Comparison of ENCODE assay signal across 12 mouse cellular contexts in the genomic region with DNA sequence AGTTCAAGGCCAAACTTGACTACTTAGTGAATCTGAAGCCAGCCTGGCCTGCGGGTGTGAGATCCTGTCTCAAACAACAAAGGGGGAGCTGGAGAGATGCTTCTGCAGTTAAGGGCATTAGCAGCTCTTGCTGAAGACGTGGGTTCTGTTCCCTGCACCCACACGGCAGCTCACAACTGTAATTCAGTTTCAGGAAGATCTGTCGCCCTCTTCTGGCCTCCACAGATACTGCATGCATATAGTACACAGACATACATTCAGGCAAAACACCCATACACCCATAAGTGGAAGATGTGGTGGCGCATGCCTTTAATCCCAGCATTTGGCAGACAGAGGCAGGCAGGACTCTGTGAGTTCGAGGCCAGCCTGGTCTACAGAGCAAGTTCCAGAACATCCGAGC. TPM values are rescaled to one million over a fixed set of nuclear protein-coding genes. Genes with fewer than 3 reads are reported as not detected.
DNase-seq lines count a peak whose midpoint lies in the region; ATAC-seq and TF ChIP-seq lines count a peak whose summit lies in the region.
"Had no signal": no experiment of that assay in that cellular context is flagged by ENCODE, and none has a peak within 500 bp of the region (broad histone marks: within the 10 kb centered on the region; RNA-seq: fewer than 3 reads in every experiment).

No protein-coding gene starts in this region.

- dilution Hi-C loops in CH12.LX (cut with MboI; ENCODE audit: extremely low pct_ligation_motif_present, extremely low pct_unique_long_range_greater_than_20kb, low sequenced_read_pairs) = no loop called here

- no peak overlapping the region for H3K9ac ChIP-seq in CH12.LX (ENCODE audit: insufficient read depth, low read depth)
- H3K9ac ChIP-seq: intestine, embryonic 15.5 days; lung, embryonic 15.5 days had no signal

- H3K27me3 ChIP-seq in CH12.LX (replicated peaks) = no peaks in the 10 kb centered on the region
- H3K27me3 ChIP-seq in limb, embryonic 10.5 days (ENCODE audit: low read depth, poor library complexity, severe bottlenecking) = no peaks in the 10 kb centered on the region
- H3K27me3 ChIP-seq: intestine, embryonic 15.5 days; lung, embryonic 15.5 days had no signal

- no peaks in the 10 kb centered on the region for H3K79me2 ChIP-seq in CH12.LX (replicated peaks; ENCODE audit: control insufficient read depth, extremely low read depth, insufficient read depth, poor library complexity, severe bottlenecking)

- no peak; the same call in none of the 2 replicates for TF ChIP-seq RAD21 in CH12.LX (IDR thresholded peaks at IDR 0.05; ENCODE audit: low read depth, low read length)

- ATAC-seq in monocyte, adult 5-6 weeks (replicated peaks; ENCODE audit: insufficient number of reproducible peaks, low FRiP score, low TSS enrichment, poor library complexity, severe bottlenecking) = 0 out of 2 replicates have a peak, but pooled peaks have one; percentile 50
- ATAC-seq: intestine, embryonic 15.5 days had no signal

- H3K9me3 ChIP-seq in CH12.LX (replicated peaks; ENCODE audit: low read length) = peaks cover 19% of the 10 kb centered on the region
- peaks cover 12% of the 10 kb centered on the region for H3K9me3 ChIP-seq in limb, embryonic 10.5 days (replicated peaks)
- H3K9me3 ChIP-seq: intestine, embryonic 15.5 days; lung, embryonic 15.5 days had no signal

- no peak overlapping the region for H3K4me3 ChIP-seq in lung, adult 2 months (replicated peaks; ENCODE audit: extremely low read depth, low read depth, low read length)
- H3K4me3 ChIP-seq in CH12.LX (replicated peaks in 1 of 3; ENCODE audit: low read depth in 2 of 3, low read length in 2 of 3, poor library complexity in 1 of 3) = no peak overlapping the region
- H3K4me3 ChIP-seq in limb, embryonic 10.5 days = no peak overlapping the region
- H3K4me3 ChIP-seq: intestine, embryonic 15.5 days; lung, embryonic 15.5 days; myocyte had no signal

- no peak for TF ChIP-seq EP300 in CH12.LX (IDR thresholded peaks at IDR 0.05; ENCODE audit: low read length)

- 0 out of 2 replicates have a peak, but pooled peaks have one; percentile 6 for TF ChIP-seq CTCF in lung, adult 2 months (IDR thresholded peaks at IDR 0.05; ENCODE audit: insufficient read depth, low read length)
- peak; percentile 27 to 47; a peak in 3 of 4 replicates for TF ChIP-seq CTCF in CH12.LX (conservative IDR thresholded peaks at IDR 0.05 in 1 of 2, IDR thresholded peaks at IDR 0.05 in 1 of 2; ENCODE audit: low read depth in 2 of 2, low read length in 2 of 2)

- H3K27ac ChIP-seq in CH12.LX (ENCODE audit: insufficient read depth, low read depth) = no peak overlapping the region
- no peak overlapping the region for H3K27ac ChIP-seq in limb, embryonic 10.5 days
- H3K27ac ChIP-seq: intestine, embryonic 15.5 days; lung, embryonic 15.5 days had no signal

- no peaks in the 10 kb centered on the region for H3K36me3 ChIP-seq in CH12.LX (replicated peaks in 1 of 2; ENCODE audit: control insufficient read depth in 1 of 2, insufficient read depth in 1 of 2, low read length in 1 of 2)
- H3K36me3 ChIP-seq in limb, embryonic 10.5 days = peaks cover 47% of the 10 kb centered on the region
- H3K36me3 ChIP-seq: intestine, embryonic 15.5 days; lung, embryonic 15.5 days had no signal

- no peak for DNase-seq in lung, adult 2 months
- no peak for DNase-seq in lung, adult 18-20 months
- DNase-seq in CH12.LX (ENCODE audit: extremely low read depth) (no peak), MEL-GATA-1-ER (ENCODE audit: extremely low read depth, low read depth) (peak; percentile 60), adipocyte (ENCODE audit: low spot score) (no peak)
- DNase-seq in limb, embryonic 10.5 days (ENCODE audit: low spot score) = no peak
- DNase-seq: adrenal gland, postnatal 36 days; cerebellum, postnatal 25 days had no signal

- 89% methylated on average over 7 of the region's 7 CpGs for WGBS in lung, adult 2 months
- WGBS in limb, embryonic 10.5 days = 84% methylated on average over 7 of the region's 7 CpGs

- TF ChIP-seq POLR2A in lung, adult 2 months (IDR thresholded peaks at IDR 0.05; ENCODE audit: borderline replicate concordance, extremely low read depth, low read depth, low read length) = no peak
- TF ChIP-seq POLR2A in CH12.LX (IDR thresholded peaks at IDR 0.05; ENCODE audit: low read depth, low read length) = no peak

- H3K4me1 ChIP-seq in lung, adult 2 months (ENCODE audit: control insufficient read depth, insufficient read depth, low read length) = peaks cover 2% of the 10 kb centered on the region; the same call in 1 of the 2 replicates
- no peaks in the 10 kb centered on the region for H3K4me1 ChIP-seq in CH12.LX (ENCODE audit: control insufficient read depth in 1 of 2, insufficient read depth in 2 of 2)
- peaks cover 20% of the 10 kb centered on the region for H3K4me1 ChIP-seq in limb, embryonic 10.5 days

- in situ Hi-C loops in CH12.LX (cut with MboI; ENCODE audit: low pct_ligation_motif_present, low pct_unique_long_range_greater_than_20kb, low sequenced_read_pairs) = no loop called here

- H3K4me2 ChIP-seq in CH12.LX (ENCODE audit: insufficient read depth, low read depth, poor library complexity, severe bottlenecking) = no peak overlapping the region
- H3K4me2 ChIP-seq: intestine, embryonic 15.5 days; lung, embryonic 15.5 days had no signal

TF ChIP-seq in CH12.LX, 34 proteins besides CTCF, POLR2A, EP300 and RAD21:
- TF ChIP-seq TCF12 (IDR thresholded peaks at IDR 0.05; ENCODE audit: low read depth, low read length) (no peak), SMC3 (IDR thresholded peaks at IDR 0.05; ENCODE audit: low read depth, low read length) (peak; percentile 37), MEF2A (IDR thresholded peaks at IDR 0.05; ENCODE audit: borderline replicate concordance, low read depth, low read length) (no peak), BHLHE40 (IDR thresholded peaks at IDR 0.05; ENCODE audit: low read depth, low read length) (no peak), PAX5 (IDR thresholded peaks at IDR 0.05; ENCODE audit: low read length) (no peak), JUND (conservative IDR thresholded peaks at IDR 0.05; ENCODE audit: low read depth, low read length) (no peak), TBP (conservative IDR thresholded peaks at IDR 0.05; ENCODE audit: low read depth, low read length) (no peak)

RNA-seq across cellular contexts. Expression of a gene that starts 5.5 kb away (rescaled TPM):
- not detected in 2 replicates for polyA plus RNA-seq in lung, adult 2 months (2012; rRNA removed)
- not detected in 2 replicates for total RNA-seq in CH12.LX (2012; rRNA removed)
- total RNA-seq in CH12.LX (2014; rRNA removed) = 0.42 TPM in 1 of 2 replicates, not detected in the other
- 1.3 and 2.1 TPM in 2 replicates for polyA plus RNA-seq in CH12.LX (2012; ENCODE audit: insufficient read length, low read depth)
- not detected in 3 replicates for total RNA-seq in monocyte, adult 5-6 weeks (2017)
- polyA plus RNA-seq in limb, embryonic 10.5 days (2016; fragmentation: Nextera tagmentation; extraction: Ambion mirVana) = 0.85 TPM in 1 of 2 replicates, not detected in the other
